Mouse (Mus musculus): ENCODE measurements at regions not wholly inside any gene's neighbourhood (a gene's known extent, or its start where the extent isn't known, plus 50 kb on each side); places are given as distances from the start of the nearest gene placed in this dataset.

DNA sequence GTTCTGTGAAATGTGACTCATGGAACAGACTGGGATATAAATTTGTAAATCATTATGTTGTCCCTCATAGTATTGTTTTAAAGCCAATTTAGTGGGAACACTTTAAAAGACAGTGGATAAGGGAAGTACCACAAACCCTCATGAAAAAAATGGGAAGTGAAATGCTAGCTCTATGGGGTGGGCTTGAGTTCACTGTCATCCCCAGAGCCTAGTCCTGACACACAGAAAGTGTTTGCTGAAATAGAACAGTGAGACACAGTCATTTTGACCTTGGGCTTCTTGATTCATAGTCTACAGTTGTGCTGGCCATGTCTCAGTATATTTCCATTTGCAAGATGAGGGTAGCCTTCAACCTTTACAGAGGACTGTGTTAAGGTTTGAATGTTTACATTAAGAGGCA, 166.8 kb upstream of the Fggy start:
- DNase-seq (ENCODE audit: low spot score): no peak

DNA sequence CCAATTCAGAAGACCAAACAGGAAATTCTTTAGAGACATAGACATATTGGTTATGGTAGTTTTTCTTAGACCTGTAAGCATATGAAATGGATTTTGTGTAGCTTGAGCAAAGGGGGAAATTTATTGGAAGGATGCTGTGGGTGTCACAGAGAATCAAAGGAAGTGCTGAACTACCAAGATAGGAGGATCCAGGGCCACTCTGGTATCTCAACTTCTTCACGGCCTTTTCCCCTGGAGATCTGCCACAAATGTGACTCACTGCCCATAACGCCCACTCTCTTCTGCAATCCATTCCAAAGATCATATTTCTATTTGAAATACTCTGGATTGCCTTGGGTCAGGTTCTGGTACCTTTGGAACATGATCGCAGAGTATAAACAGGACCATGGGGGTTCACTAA, 161.6 kb upstream of the Fggy start:
- DNase-seq (ENCODE audit: low spot score): no peak

DNA sequence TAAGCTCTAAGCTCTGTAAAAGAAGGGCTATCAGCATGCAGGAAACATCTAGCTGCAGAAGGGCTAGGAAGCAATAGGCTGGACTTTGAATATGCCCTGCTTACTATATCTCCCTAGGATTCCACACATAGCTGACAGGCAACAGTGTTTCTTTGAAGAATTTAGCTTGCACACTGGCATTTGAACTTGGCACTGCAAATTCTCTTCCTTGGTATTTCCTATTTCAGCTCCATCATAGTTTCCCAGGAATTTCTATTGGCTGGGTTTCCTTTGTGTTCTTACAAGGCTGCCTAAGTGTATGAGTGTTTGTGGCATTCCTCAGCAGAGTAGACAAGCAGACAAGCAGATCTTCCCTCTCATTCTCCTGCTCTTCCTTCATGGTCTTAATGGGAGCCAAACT, 159.0 kb upstream of the Fggy start:
- no peak for DNase-seq (ENCODE audit: low spot score)

DNA sequence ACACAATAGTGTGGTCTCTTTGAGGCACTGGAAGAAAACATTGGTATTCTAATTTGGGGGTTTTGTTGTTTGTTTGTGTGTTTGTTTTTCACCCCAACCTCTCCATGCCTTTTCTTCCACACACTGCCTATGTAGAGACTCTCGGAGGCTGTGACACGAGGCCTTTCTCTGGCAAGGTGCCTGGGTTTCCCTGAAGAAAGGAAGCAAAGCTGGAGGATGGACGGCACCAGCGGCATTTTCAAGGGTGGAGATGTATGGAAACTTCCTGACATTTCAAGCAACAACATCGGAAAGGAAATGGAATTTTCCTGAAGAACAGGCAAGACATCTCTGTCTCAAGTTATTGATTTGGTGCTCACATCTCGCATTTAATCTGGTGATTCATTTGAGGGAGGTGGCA, 155.0 kb upstream of the Fggy start:
- DNase-seq (ENCODE audit: low spot score): no peak

DNA sequence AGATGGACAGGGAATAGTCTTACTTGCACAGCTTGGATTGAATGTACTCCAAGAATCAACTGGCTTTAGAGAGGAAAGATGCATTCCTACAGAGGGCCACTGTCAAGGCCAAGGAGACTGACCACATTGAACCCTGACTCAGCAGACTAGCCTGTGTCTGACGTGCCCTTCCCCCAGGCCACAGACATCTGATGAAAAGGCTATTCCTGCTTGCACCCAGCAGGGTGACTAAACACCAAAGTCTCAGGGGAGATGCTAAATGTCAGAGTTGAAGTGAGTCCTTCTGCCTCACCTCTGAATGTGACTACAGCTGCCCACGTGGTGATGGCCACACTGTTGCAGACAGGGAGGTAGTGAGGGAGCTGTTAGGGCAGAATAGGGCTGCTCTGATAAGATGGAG, 140.2 kb upstream of the Fggy start:
- no peak for DNase-seq (ENCODE audit: low spot score)

DNA sequence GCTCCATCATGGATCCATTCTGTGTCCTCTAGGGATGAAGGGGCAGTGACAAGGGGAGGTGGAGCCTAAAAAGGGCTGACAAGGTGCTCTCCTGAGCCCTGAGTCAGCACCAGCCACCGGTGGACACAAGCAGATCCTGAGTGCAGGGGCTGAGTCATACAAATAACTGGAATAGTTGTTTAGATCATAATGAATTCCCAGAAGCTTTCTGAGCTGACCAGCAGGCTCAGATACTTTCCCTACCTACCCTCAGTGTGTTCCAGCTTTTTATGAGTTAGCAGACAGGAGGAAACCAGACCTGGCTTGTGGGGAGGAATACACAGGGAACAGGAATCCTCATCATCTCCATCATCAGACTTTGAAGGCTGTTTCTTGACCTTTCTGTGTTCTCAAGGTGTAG, 130.7 kb upstream of the Fggy start:
- no peak for DNase-seq (ENCODE audit: low spot score)

DNA sequence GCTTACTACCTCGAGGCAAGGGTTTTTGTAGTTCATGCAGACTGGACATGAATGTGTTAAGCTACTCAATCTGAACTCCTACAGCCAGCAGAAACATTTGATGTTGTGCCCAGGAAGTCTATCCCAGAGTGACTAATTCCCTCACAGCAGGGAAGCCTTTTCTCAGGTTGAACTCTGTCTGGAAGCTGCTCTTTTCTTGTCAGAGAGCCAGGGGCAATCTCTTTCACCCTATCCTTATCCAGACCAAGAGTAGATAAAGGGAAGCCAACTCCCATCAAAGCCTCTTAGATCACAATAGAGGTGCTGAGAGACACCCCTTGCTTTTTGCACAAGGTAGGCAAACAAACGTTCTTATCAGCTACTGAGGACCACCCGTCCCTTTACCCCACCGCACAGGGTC, 122.8 kb upstream of the Fggy start:
- DNase-seq (ENCODE audit: low spot score): no peak

DNA sequence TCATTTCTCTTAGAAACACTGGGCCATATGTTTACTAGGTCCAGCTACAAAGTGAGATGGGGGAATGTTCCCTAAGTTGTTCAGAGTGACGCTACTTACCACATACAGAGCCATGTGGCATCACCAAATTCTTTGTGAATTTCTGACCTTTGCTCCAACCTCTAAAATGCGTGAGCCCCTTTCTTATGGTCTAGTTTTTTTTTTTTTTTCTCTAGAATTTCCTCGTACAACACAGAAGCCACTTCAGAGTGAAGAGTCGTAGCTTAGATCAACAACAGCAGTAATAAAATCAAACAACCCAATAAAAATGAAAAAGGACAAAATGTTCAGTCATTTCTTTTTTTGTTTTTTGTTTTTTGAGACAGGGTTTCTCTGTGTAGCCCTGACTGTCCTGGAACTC, 122.2 kb upstream of the Fggy start:
- no peak for DNase-seq (ENCODE audit: low spot score)

DNA sequence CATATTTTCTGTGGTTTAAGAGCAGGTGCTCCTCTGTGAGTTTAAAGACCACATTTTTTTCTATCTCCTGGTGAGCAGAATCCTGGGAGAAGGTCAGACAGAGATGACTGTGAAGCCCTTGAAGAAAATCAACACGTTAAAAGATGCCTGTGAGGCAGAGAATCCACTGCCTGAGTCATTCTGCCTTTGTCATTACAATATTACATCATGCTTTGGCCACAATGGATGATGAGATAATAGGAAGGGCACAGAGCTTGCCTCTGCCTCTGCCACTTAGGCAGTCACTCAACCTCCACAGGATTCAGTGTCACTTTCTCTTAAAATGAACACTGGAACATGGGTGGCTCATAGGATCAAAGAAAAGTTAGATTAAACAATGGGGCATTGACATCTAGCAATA, 117.5 kb upstream of the Fggy start:
- no peak for DNase-seq (ENCODE audit: low spot score)

DNA sequence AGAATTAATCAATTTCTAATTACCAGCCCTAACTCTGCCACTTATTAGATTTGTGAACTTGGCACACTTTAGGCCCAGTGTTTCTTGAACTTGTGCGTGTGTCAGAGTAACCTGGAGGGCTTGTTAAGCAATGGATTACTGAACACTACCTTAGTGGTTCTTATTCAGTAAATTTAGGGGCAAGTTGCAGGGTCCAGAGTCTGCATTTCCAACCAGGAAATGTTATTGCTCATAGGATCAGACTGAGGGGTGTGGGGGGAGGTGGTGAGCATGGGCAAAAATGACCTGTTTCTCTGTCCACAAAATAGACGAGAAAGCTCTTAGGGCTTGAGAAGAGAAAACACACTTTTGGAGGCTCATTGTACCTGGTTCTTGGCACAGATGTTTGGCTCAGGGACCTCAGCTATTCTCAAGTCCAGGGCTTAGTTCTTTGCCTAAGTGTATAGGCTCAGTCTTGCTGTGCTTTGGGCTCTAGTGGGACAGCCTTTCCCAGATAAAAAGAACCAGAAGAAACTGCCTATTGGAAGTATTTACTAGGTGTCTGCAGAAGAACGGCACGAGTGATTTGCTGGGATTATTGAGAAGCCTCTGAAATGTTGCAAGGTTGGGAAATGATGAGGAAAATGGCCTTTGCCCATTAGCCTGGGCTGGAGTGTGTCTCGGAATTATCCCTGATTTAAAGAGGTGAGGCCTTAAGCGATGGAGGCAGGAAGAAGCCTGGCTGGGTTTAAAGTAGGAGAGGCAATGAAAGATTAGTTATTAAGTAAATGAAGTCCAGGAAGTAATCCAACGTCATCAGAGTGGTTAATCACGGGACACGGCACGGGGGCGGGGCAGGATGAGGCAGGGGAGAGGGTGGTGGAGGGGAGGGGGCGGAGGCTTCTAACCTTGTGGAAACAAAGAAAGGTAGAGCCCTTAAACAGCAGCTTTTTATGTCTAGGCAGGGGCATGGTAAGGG, 113.2 kb upstream of the Fggy start:
- DNase-seq (ENCODE audit: low spot score): no peak

DNA sequence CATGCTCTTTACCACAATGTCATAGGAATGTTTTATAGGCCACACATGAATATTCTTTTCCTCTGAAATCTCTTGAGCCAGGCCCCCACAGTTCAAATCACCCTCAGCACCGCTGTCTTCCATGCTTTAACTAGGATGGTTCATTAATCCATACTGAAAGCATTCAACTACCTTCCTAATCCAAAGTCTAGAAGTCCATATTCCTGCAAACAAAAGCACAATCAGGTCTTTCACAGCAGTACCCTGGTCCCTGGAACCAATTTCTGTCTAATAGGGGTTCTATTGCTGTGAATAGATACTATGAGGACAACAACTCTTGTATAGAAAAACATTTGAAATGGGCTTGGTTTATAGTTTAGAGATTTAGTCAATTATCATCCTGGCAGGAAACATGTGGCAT, 107.0 kb upstream of the Fggy start:
- no peak for DNase-seq (ENCODE audit: low spot score)

DNA sequence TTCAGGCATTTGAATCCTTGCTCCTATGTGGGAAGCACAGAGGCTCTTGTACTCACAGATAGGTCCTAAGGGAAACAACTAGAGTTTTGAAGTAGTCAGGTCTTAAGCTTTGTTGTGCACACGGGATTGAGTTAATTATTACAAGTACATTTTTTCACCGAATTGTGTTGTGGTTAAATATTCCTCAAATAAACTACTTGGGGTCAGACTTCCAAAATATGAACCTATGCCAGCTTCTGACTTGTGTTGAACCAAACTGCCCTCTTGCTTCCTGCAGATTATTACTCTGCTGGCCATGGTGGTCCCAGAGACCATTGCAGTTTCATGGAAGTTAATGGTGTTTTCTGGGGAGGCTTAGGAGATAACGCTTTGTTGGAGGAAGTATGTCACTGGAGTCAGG, 105.5 kb upstream of the Fggy start:
- no peak for DNase-seq (ENCODE audit: low spot score)

DNA sequence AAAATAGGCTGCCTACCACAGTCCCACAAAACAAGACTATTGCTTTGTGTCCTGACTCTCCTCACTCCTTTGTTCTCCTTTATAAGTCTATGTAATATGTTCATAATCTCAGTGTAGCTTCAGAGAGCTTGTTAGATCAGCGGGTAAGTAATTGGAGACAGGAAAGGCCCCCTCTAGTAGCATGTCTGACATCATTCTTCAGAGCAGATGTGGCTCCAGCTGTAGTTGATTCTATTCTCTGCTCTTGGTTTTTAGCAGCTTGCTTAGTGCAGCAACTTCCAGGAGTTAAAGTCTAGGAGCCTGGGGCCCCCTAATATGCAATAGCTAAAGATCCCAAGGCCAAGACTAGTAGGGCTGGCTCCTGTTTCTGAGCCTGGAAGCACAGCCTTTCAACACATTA, 101.0 kb upstream of the Fggy start:
- DNase-seq (ENCODE audit: low spot score): no peak

DNA sequence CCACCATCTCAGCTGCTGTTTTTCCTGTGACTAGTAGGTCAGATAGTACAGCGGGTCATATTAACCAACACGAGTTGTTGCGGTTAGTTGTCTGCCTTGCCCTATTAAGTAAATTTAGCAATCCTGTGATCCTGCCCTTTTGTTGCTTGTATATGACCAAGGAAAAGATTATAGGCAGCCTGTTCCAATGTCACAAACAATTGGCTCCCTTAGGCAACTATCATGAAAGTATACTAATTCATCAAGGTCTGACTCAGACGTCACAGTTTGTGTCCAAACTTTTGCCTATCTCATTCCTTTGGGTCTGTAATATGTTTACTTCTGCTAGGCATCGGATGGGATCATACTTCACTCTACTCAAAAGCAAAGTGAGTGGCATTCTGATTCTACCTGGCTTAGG, 100.4 kb upstream of the Fggy start:
- no peak for DNase-seq (ENCODE audit: low spot score)

DNA sequence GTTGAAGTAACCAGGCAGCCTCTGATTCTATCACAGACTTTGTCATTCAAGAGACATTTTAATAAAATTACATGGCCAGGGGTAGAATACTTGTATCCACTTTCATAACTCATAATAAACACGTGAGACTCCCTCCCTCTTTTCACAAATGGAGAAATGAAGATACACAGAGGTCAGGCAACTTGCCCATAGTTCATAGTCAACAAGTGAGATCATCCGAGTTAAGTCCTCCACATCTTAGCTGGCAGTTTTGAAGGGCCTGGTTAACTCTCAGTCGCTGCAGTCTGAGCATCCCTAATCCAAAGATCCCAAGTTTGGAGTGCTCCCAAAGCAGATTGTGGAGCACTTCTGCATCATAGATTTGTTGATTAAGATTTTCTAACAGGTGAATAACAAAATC, 94.8 kb upstream of the Fggy start:
- no peak for DNase-seq (ENCODE audit: low spot score)

DNA sequence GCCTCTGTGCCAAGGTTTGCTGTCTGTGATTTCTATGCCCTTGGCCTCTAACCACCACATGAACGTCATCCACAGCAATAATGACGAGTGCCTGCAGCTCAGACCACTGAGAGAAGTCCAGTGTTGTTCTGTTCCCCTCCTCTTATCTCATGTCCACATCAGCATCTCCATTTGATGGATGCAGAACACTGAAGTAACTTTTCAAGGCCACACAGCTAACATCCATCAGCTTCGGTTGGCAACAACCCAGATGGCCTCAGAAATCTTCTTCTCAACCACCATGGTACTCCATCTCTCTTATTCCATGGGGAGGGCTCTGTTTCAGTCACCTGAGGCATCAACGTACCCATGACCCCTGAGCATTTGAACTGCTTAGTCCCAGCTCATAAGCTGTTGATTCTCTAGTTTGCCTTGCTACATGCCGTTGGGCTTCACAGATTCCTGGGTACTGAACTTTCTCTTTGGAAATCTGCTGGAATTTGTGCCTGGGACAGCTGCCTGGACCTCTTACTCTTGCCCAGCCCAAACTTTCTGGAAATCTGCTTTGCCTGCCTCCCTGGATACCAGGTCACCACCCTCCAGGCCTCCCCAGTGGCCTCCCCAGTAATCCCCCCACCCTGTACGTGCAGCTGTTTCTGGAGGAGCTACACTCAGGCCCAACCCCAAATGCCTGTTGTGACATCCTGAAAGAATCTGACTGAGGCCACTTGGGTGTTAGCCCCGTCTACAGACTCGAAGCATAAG, 94.1 kb upstream of the Fggy start:
- no peak for DNase-seq (ENCODE audit: low spot score)

DNA sequence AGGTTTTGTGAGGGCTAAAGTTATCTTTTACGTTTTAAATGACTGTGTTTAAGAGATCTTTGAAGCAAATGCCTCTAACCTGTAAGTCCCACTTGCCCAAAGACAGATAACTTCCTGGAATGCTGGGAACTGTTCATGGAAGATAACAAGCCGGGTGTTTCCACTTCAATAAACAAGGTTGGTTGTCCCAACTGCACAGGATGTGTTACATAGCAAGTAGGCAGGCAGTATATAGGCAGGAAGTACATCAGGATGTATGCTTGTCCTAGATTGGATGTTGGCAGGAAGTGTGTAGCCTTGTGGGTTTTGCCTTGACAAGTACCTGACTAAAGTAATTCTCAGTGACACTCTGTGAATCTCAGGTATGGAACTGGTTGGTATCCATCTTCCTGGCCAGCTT, 90.7 kb upstream of the Fggy start:
- no peak for DNase-seq (ENCODE audit: low spot score)

DNA sequence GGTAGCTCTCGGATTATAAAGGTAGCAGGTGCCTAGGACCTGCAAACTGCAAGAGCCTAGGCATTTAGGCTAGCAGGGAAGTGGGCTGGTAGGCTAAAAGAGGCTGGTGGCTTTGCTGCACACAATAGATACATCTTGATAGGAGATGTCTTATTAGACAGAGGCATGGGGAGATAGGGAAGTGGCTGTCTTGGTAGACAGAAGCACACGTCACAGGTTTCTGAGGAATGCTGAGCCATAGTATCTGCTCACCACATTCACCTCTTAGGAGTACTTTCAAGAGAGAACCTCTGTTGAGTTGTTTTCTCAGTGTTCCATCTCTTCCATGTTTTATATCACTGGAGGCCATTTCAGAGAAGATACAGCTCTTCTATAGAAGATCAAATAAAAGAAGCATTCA, 89.8 kb upstream of the Fggy start:
- no peak for DNase-seq (ENCODE audit: low spot score)

DNA sequence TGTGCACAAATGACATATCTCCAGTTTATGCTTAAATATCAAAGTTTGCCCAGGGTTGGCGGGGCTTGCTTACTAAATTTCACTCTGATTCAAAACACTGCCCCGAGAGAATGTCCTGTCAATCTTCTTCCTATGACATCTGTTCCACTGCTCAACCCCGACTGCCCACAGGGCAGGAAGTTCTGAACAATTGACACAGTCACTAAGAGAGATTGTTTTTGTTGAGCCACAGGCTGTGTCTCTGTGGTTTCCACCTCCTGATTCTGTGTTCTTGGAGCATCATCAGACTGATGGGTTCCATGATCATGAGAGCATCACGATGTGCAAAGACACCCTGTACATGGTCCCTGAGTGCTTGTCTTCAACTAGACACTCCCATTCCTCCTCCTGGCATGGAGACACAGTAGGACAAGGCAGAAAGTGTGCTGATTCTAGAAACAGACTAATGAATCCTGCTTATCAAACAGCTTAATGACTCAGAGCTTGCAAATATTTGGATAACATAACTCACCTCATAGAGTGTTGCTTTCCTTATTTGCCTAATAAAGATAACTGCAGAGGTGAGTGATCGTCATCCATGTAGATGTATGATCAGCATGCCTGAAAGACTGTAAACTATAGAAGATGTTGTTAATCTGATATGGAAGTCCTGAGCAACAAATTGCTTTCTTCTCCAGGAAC, 82.4 kb upstream of the Fggy start:
- DNase-seq (ENCODE audit: low spot score): no peak

DNA sequence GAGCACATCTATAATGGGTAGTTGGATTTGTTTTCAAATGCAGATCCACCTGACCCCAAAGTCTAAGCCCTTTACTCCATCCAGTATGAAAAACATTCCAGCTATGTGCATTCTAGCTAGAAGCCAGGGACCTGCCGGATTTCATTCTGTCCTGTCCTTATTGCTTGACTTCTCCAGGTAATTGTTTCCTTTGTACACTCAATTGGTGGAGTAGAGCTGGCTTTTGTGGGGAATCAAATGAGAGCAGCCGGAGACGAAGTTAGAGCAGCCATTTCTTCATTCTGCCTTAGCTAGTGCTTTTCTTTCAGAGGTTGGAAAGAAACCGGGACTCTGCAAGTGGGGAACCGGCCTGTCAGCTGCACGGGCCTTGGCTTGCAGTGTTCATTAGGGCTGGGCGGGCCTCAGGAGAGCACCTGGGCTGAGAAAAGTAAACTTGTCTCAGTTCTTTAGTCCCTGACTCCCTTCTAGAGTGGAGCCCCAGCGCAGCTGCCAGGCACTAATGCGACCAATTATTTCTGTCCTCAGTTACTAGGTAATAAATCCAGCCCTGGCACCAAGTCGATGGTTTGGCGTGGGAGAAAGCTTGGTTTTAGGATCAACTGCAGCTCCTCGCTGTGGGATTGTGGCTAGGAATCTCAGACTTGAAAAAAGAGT, 81.1 kb upstream of the Fggy start:
- DNase-seq (ENCODE audit: low spot score): no peak

DNA sequence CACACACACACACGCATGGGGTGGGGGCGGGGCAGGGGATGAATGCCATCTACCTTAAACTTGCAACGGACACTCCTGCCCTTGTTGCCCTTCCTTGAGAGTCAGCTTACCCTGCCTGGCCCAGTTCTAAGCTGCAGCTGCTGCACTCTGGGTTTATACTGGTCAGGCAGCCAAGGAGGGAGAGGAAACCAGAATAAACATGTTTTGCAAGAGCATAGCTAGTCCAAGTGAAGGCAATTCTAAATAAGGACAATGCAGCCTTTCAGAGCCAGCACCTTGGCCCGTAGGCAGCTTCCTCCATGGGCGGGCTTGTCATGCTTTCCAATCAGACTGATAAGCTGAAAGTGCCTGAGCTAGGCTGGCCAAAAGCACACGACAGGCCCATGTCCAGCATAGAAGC, 73.7 kb upstream of the Fggy start:
- no peak for DNase-seq (ENCODE audit: low spot score)

DNA sequence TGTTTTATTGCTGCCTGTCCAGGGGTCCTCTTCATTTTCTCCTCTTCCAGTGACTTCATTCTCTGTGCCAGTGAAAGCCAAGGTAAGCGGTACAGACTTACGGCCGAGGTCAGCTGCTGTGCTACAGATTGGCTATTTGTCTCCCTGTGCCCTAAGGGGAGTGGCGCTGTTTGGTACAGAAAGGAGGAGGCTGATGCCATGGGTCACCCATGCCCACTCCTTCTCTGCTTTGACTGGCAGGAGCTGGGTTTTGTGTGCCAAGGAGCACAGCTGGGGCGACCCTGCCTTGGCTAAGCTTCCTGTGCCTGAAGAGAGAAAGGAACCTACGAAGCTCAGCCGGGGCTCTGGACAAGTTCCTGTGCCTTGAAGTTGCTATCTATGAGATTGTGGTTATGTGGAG, 70.0 kb upstream of the Fggy start:
- DNase-seq (ENCODE audit: low spot score): no peak

DNA sequence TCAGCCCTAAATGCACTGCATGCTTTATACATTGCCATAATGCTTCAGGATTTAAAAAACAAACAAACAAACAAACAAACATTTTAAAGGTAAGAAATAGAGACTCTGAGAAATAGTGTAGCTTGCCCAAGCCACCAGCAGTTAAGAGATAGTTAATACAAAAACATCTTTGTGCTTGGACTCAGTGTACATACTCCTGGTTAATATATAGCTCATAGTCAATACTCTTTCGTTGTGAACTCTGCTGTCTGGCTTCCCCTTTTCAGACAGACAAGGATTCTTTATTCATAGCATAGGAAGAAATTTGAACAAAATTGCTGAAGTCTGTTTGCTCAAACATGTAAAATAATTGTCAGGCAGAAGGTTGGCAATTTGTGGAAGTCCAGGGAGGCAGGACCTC, 69.3 kb upstream of the Fggy start:
- DNase-seq (ENCODE audit: low spot score): no peak

All from spleen, adult 12 weeks (tissue).